Mouse (Mus musculus) neural tube, embryonic 12.5 days (tissue): ENCODE measurements around the gene Pcsk1n. TPM values are rescaled to one million over a fixed set of nuclear protein-coding genes. Genes with fewer than 3 reads are reported as not detected.

Experiments
- ATAC-seq: fragments of 200-750 bp; cut with Nextera tagmentation; 2 replicates; pipeline ENCODE4 v1.8.0; 2017; ENCODE audit warnings: low read depth, mild to moderate bottlenecking, moderate TSS enrichment, moderate library complexity; ENCODE audit not compliant: low FRiP score
- H3K27ac ChIP-seq: fragments of 300-500 bp; sonication (generic); 2 replicates; pipeline ENCODE4 v1.5.1; 2016
- H3K27me3 ChIP-seq: fragments of 300-500 bp; sonication (generic); replicated peaks from 2 replicates; pipeline ENCODE4 v1.6.1; 2016; ENCODE audit warnings: mild to moderate bottlenecking
- H3K36me3 ChIP-seq: fragments of 300-500 bp; sonication (generic); 2 replicates; pipeline ENCODE4 v1.6.1; 2016; ENCODE audit warnings: mild to moderate bottlenecking
- H3K4me1 ChIP-seq: fragments of 300-500 bp; sonication (generic); 2 replicates; pipeline ENCODE4 v1.6.1; 2016
- H3K4me2 ChIP-seq: fragments of 300-500 bp; sonication (generic); replicated peaks from 2 replicates; pipeline ENCODE4 v1.6.1; 2016; ENCODE audit warnings: mild to moderate bottlenecking
- H3K4me3 ChIP-seq: fragments of 300-500 bp; sonication (generic); 2 replicates; pipeline ENCODE4 v1.5.1; 2016
- H3K9ac ChIP-seq: fragments of 300-500 bp; sonication (generic); 2 replicates; pipeline ENCODE4 v1.6.1; 2016; ENCODE audit warnings: mild to moderate bottlenecking
- H3K9me3 ChIP-seq: fragments of 300-500 bp; sonication (generic); 2 replicates; pipeline ENCODE4 v1.6.1; 2016; ENCODE audit warnings: mild to moderate bottlenecking
- WGBS: fragments of 180-500 bp; shearing (Covaris S2); methylation state at CpG from one replicate; pipeline ENCODE4 v1.1.7; 2016; 5-methylcytosine and 5-hydroxymethylcytosine counted together
- polyA plus RNA-seq: library from polyadenylated mRNA; unstranded; fragments of >200 nt; fragmentation: Nextera tagmentation; extraction: Ambion mirVana; gene quantifications from 2 replicates; pipeline ENCODE4 v1.2.1, GENCODE M21; 2016

Gene Pcsk1n
- polyA plus RNA-seq, 1 experiment from 2014 or later: 137 TPM

- no peaks in the 10 kb centered on the region for H3K27me3 ChIP-seq
- WGBS: 95% methylated on average over 7 of the region's 7 CpGs
- no peak for ATAC-seq
Observed at GRCm38 (mm10) chrX:7950091-7950490, 30.5 kb downstream of the Pcsk1n start.

DNA sequence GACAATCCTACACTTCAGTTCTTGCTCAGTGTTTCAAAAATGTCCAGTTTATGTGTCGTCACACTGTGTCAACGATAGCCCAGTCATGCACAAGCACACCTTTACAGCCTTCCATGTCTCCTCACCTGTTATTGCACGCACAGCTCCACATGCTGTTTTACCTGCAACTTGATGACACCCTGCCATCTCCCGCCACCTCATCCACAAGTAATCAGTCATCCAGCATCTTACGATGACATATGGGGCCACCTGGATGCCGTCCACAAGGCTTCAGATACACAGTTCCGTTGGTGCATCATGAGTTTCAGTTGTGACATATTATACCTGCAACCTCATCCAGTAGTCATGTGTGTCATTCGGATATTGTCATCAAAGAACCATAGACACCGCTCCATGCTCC lies 39.2 kb downstream of the Pcsk1n start:
- Histone ChIP-seq H3K27ac (no peak overlapping the region), H3K9me3 (no peaks in the 10 kb centered on the region), H3K36me3 (no peaks in the 10 kb centered on the region), H3K27me3 (no peaks in the 10 kb centered on the region), H3K4me1 (no peaks in the 10 kb centered on the region), H3K4me3 (no peak overlapping the region), H3K4me2 (no peak overlapping the region), H3K9ac (no peak overlapping the region)
- WGBS: 92% methylated on average over 9 of the region's 9 CpGs
- ATAC-seq: no peak

More at GRCm38 (mm10) chrX:7950091-7950490, 30.5 kb downstream of the Pcsk1n start:
- Histone ChIP-seq H3K4me2 (no peak overlapping the region), H3K9me3 (no peaks in the 10 kb centered on the region), H3K4me1 (peaks cover 6% of the 10 kb centered on the region; the same call in 1 of the 2 replicates), H3K36me3 (no peaks in the 10 kb centered on the region), H3K4me3 (no peak overlapping the region), H3K9ac (no peak overlapping the region), H3K27ac (no peak overlapping the region)

DNA sequence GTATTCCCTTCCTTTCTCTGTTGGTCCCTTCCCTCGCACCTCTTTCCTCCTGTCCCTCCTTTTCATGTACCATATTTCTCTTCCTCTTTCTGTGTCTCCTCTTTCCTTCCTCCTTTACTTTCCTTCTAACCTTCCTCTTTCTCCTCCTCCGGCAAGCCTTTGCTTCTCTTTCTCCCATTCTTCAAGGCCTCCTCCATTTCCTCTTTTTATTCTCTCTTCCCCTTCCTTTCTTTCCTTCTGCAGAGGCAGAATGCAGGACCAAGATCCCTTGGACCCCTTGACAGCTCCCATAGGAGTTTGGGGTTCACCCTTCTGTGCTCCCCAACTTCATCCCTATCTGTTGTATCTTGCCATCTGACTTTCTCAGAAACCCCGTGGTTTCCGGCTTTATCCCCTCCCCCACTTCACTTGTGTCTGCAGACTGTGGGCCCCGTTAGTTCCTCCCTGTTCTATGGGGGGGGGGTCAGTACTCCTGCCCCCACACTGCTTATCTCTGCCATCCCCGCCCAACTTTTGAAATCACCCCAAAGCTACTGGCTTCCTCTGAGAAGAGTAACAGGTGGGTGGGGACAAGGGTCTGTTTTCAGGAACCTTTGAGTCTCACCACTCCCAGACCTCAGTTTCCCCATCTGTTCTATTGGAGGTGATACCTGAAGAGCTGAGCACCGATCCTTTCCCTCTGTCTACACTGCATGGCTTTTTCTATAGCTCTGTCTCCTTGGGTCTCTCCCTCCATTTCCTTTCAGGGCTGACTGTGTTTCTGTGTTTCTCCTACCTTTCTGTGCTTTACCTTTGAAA lies 44.4 kb downstream of the Pcsk1n start:
- Histone ChIP-seq H3K27ac (no peak overlapping the region), H3K4me3 (no peak overlapping the region), H3K9me3 (no peaks in the 10 kb centered on the region), H3K9ac (no peak overlapping the region), H3K27me3 (no peaks in the 10 kb centered on the region), H3K4me1 (no peaks in the 10 kb centered on the region), H3K36me3 (no peaks in the 10 kb centered on the region), H3K4me2 (no peak overlapping the region)
- WGBS: 80% methylated on average over 7 of the region's 7 CpGs
- ATAC-seq: no peak

GRCm38 (mm10) chrX:7966161-7966560 lies 46.5 kb downstream of the Pcsk1n start:
- no peak for ATAC-seq
- no peaks in the 10 kb centered on the region for H3K9me3 ChIP-seq
- H3K36me3 ChIP-seq: no peaks in the 10 kb centered on the region
- H3K4me2 ChIP-seq: no peak overlapping the region
- no peaks in the 10 kb centered on the region for H3K27me3 ChIP-seq
- no peak overlapping the region for H3K4me3 ChIP-seq
- no peaks in the 10 kb centered on the region for H3K4me1 ChIP-seq
- H3K9ac ChIP-seq: no peak overlapping the region
- WGBS: 78% methylated on average over 4 of the region's 4 CpGs
- no peak overlapping the region for H3K27ac ChIP-seq

- ATAC-seq: no peak
- Histone ChIP-seq H3K9ac (no peak overlapping the region), H3K36me3 (no peaks in the 10 kb centered on the region), H3K4me2 (no peak overlapping the region), H3K4me1 (no peaks in the 10 kb centered on the region), H3K9me3 (no peaks in the 10 kb centered on the region), H3K4me3 (no peak overlapping the region), H3K27ac (no peak overlapping the region), H3K27me3 (no peaks in the 10 kb centered on the region)
- 79% methylated on average over 6 of the region's 9 CpGs for WGBS
Observed at GRCm38 (mm10) chrX:7967596-7968201, 48.1 kb downstream of the Pcsk1n start.

DNA sequence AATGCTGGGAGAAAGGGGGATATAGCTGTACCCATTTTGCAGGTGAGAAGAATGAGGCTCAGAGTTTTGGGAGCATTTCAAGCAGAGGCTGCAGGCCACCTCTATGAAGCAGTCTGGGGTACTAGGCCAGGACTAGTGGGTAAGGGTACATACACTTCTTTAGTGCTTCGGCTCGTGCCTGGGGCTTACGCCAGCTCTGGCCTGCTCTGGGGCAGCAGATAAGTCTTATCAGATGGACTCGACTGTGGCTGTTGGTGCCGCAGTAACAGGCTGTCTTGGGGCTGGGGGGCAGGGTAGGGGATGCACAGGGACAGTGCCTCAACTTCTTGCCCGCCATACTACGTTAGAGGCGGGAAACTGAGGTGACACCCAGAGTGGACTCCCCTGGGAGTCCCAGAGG lies 48.6 kb downstream of the Pcsk1n start:
- no peak overlapping the region for H3K9ac ChIP-seq
- no peak overlapping the region for H3K4me3 ChIP-seq
- H3K4me2 ChIP-seq: no peak overlapping the region
- H3K27me3 ChIP-seq: no peaks in the 10 kb centered on the region
- WGBS: 88% methylated on average over 8 of the region's 8 CpGs
- H3K36me3 ChIP-seq: no peaks in the 10 kb centered on the region
- no peak for ATAC-seq
- H3K9me3 ChIP-seq: no peaks in the 10 kb centered on the region
- no peaks in the 10 kb centered on the region for H3K4me1 ChIP-seq
- no peak overlapping the region for H3K27ac ChIP-seq

DNA sequence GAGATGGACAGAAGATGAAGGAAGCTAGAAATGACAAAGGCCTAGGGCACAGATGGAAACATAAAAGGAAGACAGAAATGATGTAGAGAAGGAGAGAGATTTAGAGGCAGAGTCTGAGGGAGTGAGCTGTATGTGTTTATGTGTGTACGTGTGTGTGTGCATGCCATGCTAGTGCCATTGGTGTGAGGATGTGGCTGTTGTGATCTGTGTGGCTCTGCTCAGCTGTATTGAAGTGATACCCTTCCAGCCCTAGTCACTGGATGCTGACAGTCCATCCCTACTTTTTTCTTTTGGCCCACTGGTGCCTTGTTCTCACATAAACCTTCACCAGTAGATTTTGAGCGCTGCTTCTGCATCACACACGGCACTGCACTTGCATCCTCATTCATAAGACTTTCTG lies 49.3 kb downstream of the Pcsk1n start:
- Histone ChIP-seq H3K9ac (no peak overlapping the region), H3K36me3 (no peaks in the 10 kb centered on the region), H3K4me1 (no peaks in the 10 kb centered on the region), H3K9me3 (no peaks in the 10 kb centered on the region), H3K27ac (no peak overlapping the region), H3K27me3 (no peaks in the 10 kb centered on the region), H3K4me2 (no peak overlapping the region), H3K4me3 (no peak overlapping the region)
- no peak for ATAC-seq
- 87% methylated on average over 3 of the region's 3 CpGs for WGBS

GRCm38 (mm10) chrX:7971292-7971691 lies 51.7 kb downstream of the Pcsk1n start:
- no peak overlapping the region for H3K4me2 ChIP-seq
- no peaks in the 10 kb centered on the region for H3K36me3 ChIP-seq
- H3K9ac ChIP-seq: no peak overlapping the region
- H3K9me3 ChIP-seq: no peaks in the 10 kb centered on the region
- no peaks in the 10 kb centered on the region for H3K4me1 ChIP-seq
- 68% methylated on average over 4 of the region's 4 CpGs for WGBS
- ATAC-seq: no peak
- no peak overlapping the region for H3K4me3 ChIP-seq
- H3K27me3 ChIP-seq: no peaks in the 10 kb centered on the region
- no peak overlapping the region for H3K27ac ChIP-seq

Other genes starting within 250 kb of the Pcsk1n start
- gene Plp2, start 248.4 kb upstream of the Pcsk1n start, polyA plus RNA-seq: 31.2 and 34.6 TPM in 2 replicates
- gene Magix, start 238.6 kb upstream of the Pcsk1n start, polyA plus RNA-seq: 0.09 TPM in 1 of 2 replicates, not detected in the other
- 44.1 and 46.6 TPM in 2 replicates for gene Gpkow, start 222.7 kb upstream of the Pcsk1n start, polyA plus RNA-seq
- 26.2 and 27.8 TPM in 2 replicates for gene Wdr45, start 205.5 kb upstream of the Pcsk1n start, polyA plus RNA-seq
- not detected in 2 replicates for gene Gm45208, start 197.6 kb upstream of the Pcsk1n start, polyA plus RNA-seq
- 89.2 and 93.6 TPM in 2 replicates for gene Praf2, start 191.4 kb upstream of the Pcsk1n start, polyA plus RNA-seq
- 34.8 and 38.7 TPM in 2 replicates for gene Ccdc120, start 168.9 kb upstream of the Pcsk1n start, polyA plus RNA-seq
- gene Tfe3, start 157.3 kb upstream of the Pcsk1n start, polyA plus RNA-seq: 32.9 and 35.5 TPM in 2 replicates
- gene Gripap1, start 130.1 kb upstream of the Pcsk1n start, polyA plus RNA-seq: 73.3 and 81.4 TPM in 2 replicates
- gene Kcnd1, start 97.5 kb upstream of the Pcsk1n start, polyA plus RNA-seq: 1.5 and 2.3 TPM in 2 replicates
- gene Otud5, start 78.5 kb upstream of the Pcsk1n start, polyA plus RNA-seq: 68.6 and 72.3 TPM in 2 replicates
- gene Pim2, start 41.6 kb upstream of the Pcsk1n start, polyA plus RNA-seq: 9.3 and 12.8 TPM in 2 replicates
- gene Slc35a2, start 35.8 kb upstream of the Pcsk1n start, polyA plus RNA-seq: 35.4 and 36.5 TPM in 2 replicates
- 179 and 180 TPM in 2 replicates for gene Pqbp1, start 20.6 kb upstream of the Pcsk1n start, polyA plus RNA-seq
- gene Timm17b, start 20.5 kb upstream of the Pcsk1n start, polyA plus RNA-seq: 143 and 147 TPM in 2 replicates
- not detected in 2 replicates for gene Gm10491, start 12.0 kb upstream of the Pcsk1n start, polyA plus RNA-seq
- not detected in 2 replicates for gene Gm10490, start 10.3 kb upstream of the Pcsk1n start, polyA plus RNA-seq
- gene Eras, start 8.8 kb downstream of the Pcsk1n start, polyA plus RNA-seq: not detected in 2 replicates
- gene Hdac6, start 28.1 kb downstream of the Pcsk1n start, polyA plus RNA-seq: 56.8 and 60.8 TPM in 2 replicates
- 1.2 and 1.5 TPM in 2 replicates for gene Gata1, start 58.2 kb downstream of the Pcsk1n start, polyA plus RNA-seq
- gene Glod5, start 98.7 kb downstream of the Pcsk1n start, polyA plus RNA-seq: not detected in 2 replicates
- 58.3 and 63.2 TPM in 2 replicates for gene Suv39h1, start 154.9 kb downstream of the Pcsk1n start, polyA plus RNA-seq
- gene Was, start 170.7 kb downstream of the Pcsk1n start, polyA plus RNA-seq: 0.22 and 0.23 TPM in 2 replicates
- 42.6 and 45.0 TPM in 2 replicates for gene Wdr13, start 213.1 kb downstream of the Pcsk1n start, polyA plus RNA-seq
- 397 and 400 TPM in 2 replicates for gene Rbm3, start 226.1 kb downstream of the Pcsk1n start, polyA plus RNA-seq